Mouse (Mus musculus) embryonic facial prominence, embryonic 13.5 days (tissue): Measurements from ENCODE around the gene Gm11562. TPM values are rescaled to one million over a fixed set of nuclear protein-coding genes. Genes with fewer than 3 reads are reported as not detected.
"Not testable (repeated sequence)": the region's sequence is repeated elsewhere in the genome, so short reads cannot be mapped to it uniquely, and the experiment has no call there.

Source experiments
- ATAC-seq: fragments of 200-750 bp; cut with Nextera tagmentation; 2 replicates; pipeline ENCODE4 v1.8.0; 2017; ENCODE audit warnings: low read depth; ENCODE audit not compliant: insufficient number of reproducible peaks, insufficient read depth, low FRiP score, low TSS enrichment
- H3K27ac ChIP-seq: fragments of 300-500 bp; sonication (generic); 2 replicates; pipeline ENCODE4 v1.5.1; 2015; ENCODE audit warnings: moderate library complexity, mild to moderate bottlenecking, inconsistent platforms
- H3K27me3 ChIP-seq: fragments of 300-500 bp; sonication (generic); 2 replicates; pipeline ENCODE4 v1.6.1; 2015; ENCODE audit warnings: mild to moderate bottlenecking, inconsistent platforms
- H3K36me3 ChIP-seq: fragments of 300-500 bp; sonication (generic); 2 replicates; pipeline ENCODE4 v1.6.1; 2015; ENCODE audit warnings: mild to moderate bottlenecking, inconsistent platforms
- H3K4me1 ChIP-seq: fragments of 300-500 bp; sonication (generic); 2 replicates; pipeline ENCODE4 v1.6.1; 2015; ENCODE audit warnings: inconsistent platforms
- H3K4me2 ChIP-seq: fragments of 300-500 bp; sonication (generic); 2 replicates; pipeline ENCODE4 v1.6.1; 2015; ENCODE audit warnings: moderate library complexity, mild to moderate bottlenecking, inconsistent platforms
- H3K4me3 ChIP-seq: fragments of 300-500 bp; sonication (generic); 2 replicates; pipeline ENCODE4 v1.5.1; 2015; ENCODE audit warnings: mild to moderate bottlenecking, inconsistent platforms
- H3K9ac ChIP-seq: fragments of 300-500 bp; sonication (generic); 2 replicates; pipeline ENCODE4 v1.6.1; 2015; ENCODE audit warnings: mild to moderate bottlenecking, inconsistent platforms
- H3K9me3 ChIP-seq: fragments of 300-500 bp; sonication (generic); 2 replicates; pipeline ENCODE4 v1.6.1; 2016; ENCODE audit warnings: inconsistent platforms
- WGBS: fragments of 180-500 bp; shearing (Covaris S2); methylation state at CpG from one replicate; pipeline ENCODE4 v1.1.7; 2015; ENCODE audit warnings: mixed read lengths; 5-methylcytosine and 5-hydroxymethylcytosine counted together
- polyA plus RNA-seq: library from polyadenylated mRNA; unstranded; fragments of >200 nt; fragmentation: Nextera tagmentation; extraction: Ambion mirVana; gene quantifications from 2 replicates; pipeline ENCODE4 v1.2.1, GENCODE M21; 2015

Gene Gm11562
- polyA plus RNA-seq = not detected in 2 replicates

- no peak within 1 kb of the TSS for H3K9ac ChIP-seq
- no peak for ATAC-seq
- H3K27ac ChIP-seq = no peak within 1 kb of the TSS
- no peaks in the 10 kb centered on the region for H3K9me3 ChIP-seq
- H3K4me1 ChIP-seq = no peaks in the 10 kb centered on the region
- H3K36me3 ChIP-seq = no peaks in the 10 kb centered on the region
- 59% methylated on average over 2 of the region's 2 CpGs for WGBS
- no peak within 1 kb of the TSS for H3K4me2 ChIP-seq
- H3K27me3 ChIP-seq = no peaks in the 10 kb centered on the region
- H3K4me3 ChIP-seq = no peak within 1 kb of the TSS
Measured at GRCm38 (mm10) chr11:99620335-99620734, at the start of gene Gm11562. Gene Gm11562, minus strand, starts transcription at chr11:99620435.

GRCm38 (mm10) chr11:99665860-99666259, 45.6 kb upstream of the Gm11562 start, which contains the start of gene Krtap4-6:
Gene Krtap4-6, minus strand, starts transcription at chr11:99665960.
- H3K9me3 ChIP-seq = no peaks in the 10 kb centered on the region
- no peaks in the 10 kb centered on the region for H3K27me3 ChIP-seq
- H3K27ac ChIP-seq = no peak within 1 kb of the TSS
- H3K4me1 ChIP-seq = no peaks in the 10 kb centered on the region
- no peaks in the 10 kb centered on the region for H3K36me3 ChIP-seq
- no peak within 1 kb of the TSS for H3K4me2 ChIP-seq
- H3K9ac ChIP-seq = no peak within 1 kb of the TSS
- no peak for ATAC-seq
- no peak within 1 kb of the TSS for H3K4me3 ChIP-seq

- H3K4me1 ChIP-seq = no peaks in the 10 kb centered on the region
- H3K27me3 ChIP-seq = no peaks in the 10 kb centered on the region
- H3K27ac ChIP-seq = no peak overlapping the region
- ATAC-seq = no peak
- no peaks in the 10 kb centered on the region for H3K9me3 ChIP-seq
- H3K4me3 ChIP-seq = no peak overlapping the region
- 85% methylated on average over 10 of the region's 10 CpGs for WGBS
- no peak overlapping the region for H3K9ac ChIP-seq
- H3K36me3 ChIP-seq = no peaks in the 10 kb centered on the region
- no peak overlapping the region for H3K4me2 ChIP-seq
Measured at GRCm38 (mm10) chr11:99662802-99663201, 42.6 kb upstream of the Gm11562 start.

GRCm38 (mm10) chr11:99659256-99659655, 39.0 kb upstream of the Gm11562 start:
- Histone ChIP-seq H3K9me3 (no peaks in the 10 kb centered on the region), H3K9ac (no peak overlapping the region), H3K4me1 (no peaks in the 10 kb centered on the region), H3K27ac (no peak overlapping the region), H3K4me3 (no peak overlapping the region), H3K36me3 (no peaks in the 10 kb centered on the region), H3K4me2 (no peak overlapping the region), H3K27me3 (no peaks in the 10 kb centered on the region)
- 59% methylated on average over 4 of the region's 4 CpGs for WGBS
- ATAC-seq = no peak

- not testable (repeated sequence) for H3K4me1 ChIP-seq
Measured at GRCm38 (mm10) chr11:99658467-99659010, 38.3 kb upstream of the Gm11562 start, which contains the start of gene Gm11563. Gene Gm11563, minus strand, starts transcription at chr11:99658960.

GRCm38 (mm10) chr11:99657051-99657450, 36.8 kb upstream of the Gm11562 start:
- Histone ChIP-seq H3K9me3 (no peaks in the 10 kb centered on the region), H3K4me1 (no peaks in the 10 kb centered on the region), H3K4me3 (no peak overlapping the region), H3K27ac (no peak overlapping the region), H3K9ac (no peak overlapping the region), H3K27me3 (no peaks in the 10 kb centered on the region), H3K4me2 (no peak overlapping the region), H3K36me3 (no peaks in the 10 kb centered on the region)
- 45% methylated on average over 5 of the region's 5 CpGs for WGBS
- no peak for ATAC-seq

More at GRCm38 (mm10) chr11:99658467-99659010, 38.3 kb upstream of the Gm11562 start, which contains the start of gene Gm11563:
- H3K4me2 ChIP-seq, H3K9ac ChIP-seq, H3K27me3 ChIP-seq, H3K27ac ChIP-seq, H3K4me3 ChIP-seq, H3K9me3 ChIP-seq, ATAC-seq, H3K36me3 ChIP-seq: not testable (repeated sequence)
- WGBS = 59% methylated on average over 10 of the region's 10 CpGs

- Histone ChIP-seq H3K4me3 (no peak within 1 kb of the TSS), H3K36me3 (no peaks in the 10 kb centered on the region), H3K27me3 (no peaks in the 10 kb centered on the region), H3K27ac (no peak within 1 kb of the TSS), H3K9ac (no peak within 1 kb of the TSS), H3K9me3 (no peaks in the 10 kb centered on the region), H3K4me2 (no peak within 1 kb of the TSS), H3K4me1 (0 out of 2 replicates have a peak, but pooled peaks cover 3% of the 10 kb centered on the region)
- WGBS = 78% methylated on average over 2 of the region's 2 CpGs
- no peak for ATAC-seq
Measured at GRCm38 (mm10) chr11:99650136-99650535, 29.9 kb upstream of the Gm11562 start, which contains the start of gene Gm11555. Gene Gm11555, minus strand, starts transcription at chr11:99650236.

- H3K4me3 ChIP-seq = no peak overlapping the region
- 71% methylated on average over 15 of the region's 15 CpGs for WGBS
- no peaks in the 10 kb centered on the region for H3K27me3 ChIP-seq
- H3K9me3 ChIP-seq = no peaks in the 10 kb centered on the region
- H3K4me1 ChIP-seq = 0 out of 2 replicates have a peak, but pooled peaks cover 3% of the 10 kb centered on the region
- ATAC-seq = no peak
- no peak overlapping the region for H3K4me2 ChIP-seq
- no peak overlapping the region for H3K9ac ChIP-seq
- no peaks in the 10 kb centered on the region for H3K36me3 ChIP-seq
- H3K27ac ChIP-seq = no peak overlapping the region
Measured at GRCm38 (mm10) chr11:99646444-99646843, 26.2 kb upstream of the Gm11562 start.

- H3K4me3 ChIP-seq = no peak overlapping the region
- H3K27me3 ChIP-seq = no peaks in the 10 kb centered on the region
- H3K4me1 ChIP-seq = peaks cover 7% of the 10 kb centered on the region; the same call in 1 of the 2 replicates
- 53% methylated on average over 3 of the region's 3 CpGs for WGBS
- H3K36me3 ChIP-seq = no peaks in the 10 kb centered on the region
- H3K9ac ChIP-seq = no peak overlapping the region
- H3K9me3 ChIP-seq = no peaks in the 10 kb centered on the region
- no peak overlapping the region for H3K27ac ChIP-seq
- H3K4me2 ChIP-seq = no peak overlapping the region
- ATAC-seq = no peak
Measured at GRCm38 (mm10) chr11:99644351-99644750, 24.1 kb upstream of the Gm11562 start.

- 83% methylated on average over 9 of the region's 9 CpGs for WGBS
- H3K4me1 ChIP-seq, ATAC-seq, H3K9me3 ChIP-seq, H3K4me2 ChIP-seq, H3K27ac ChIP-seq, H3K9ac ChIP-seq, H3K4me3 ChIP-seq, H3K36me3 ChIP-seq, H3K27me3 ChIP-seq: not testable (repeated sequence)
Measured at GRCm38 (mm10) chr11:99643635-99644139, 23.5 kb upstream of the Gm11562 start, which contains the start of gene Krtap4-7. Gene Krtap4-7, minus strand, starts transcription at chr11:99644089.

- H3K27me3 ChIP-seq = no peaks in the 10 kb centered on the region
- no peak overlapping the region for H3K4me2 ChIP-seq
- peaks cover 4% of the 10 kb centered on the region; the same call in 1 of the 2 replicates for H3K4me1 ChIP-seq
- no peaks in the 10 kb centered on the region for H3K36me3 ChIP-seq
- 15% methylated on average over 1 of the region's 1 CpGs for WGBS
- H3K9me3 ChIP-seq = no peaks in the 10 kb centered on the region
- H3K9ac ChIP-seq = no peak overlapping the region
- no peak overlapping the region for H3K27ac ChIP-seq
- H3K4me3 ChIP-seq = no peak overlapping the region
- no peak for ATAC-seq
Measured at GRCm38 (mm10) chr11:99640926-99641325, 20.7 kb upstream of the Gm11562 start.

GRCm38 (mm10) chr11:99637086-99637485, 16.9 kb upstream of the Gm11562 start:
- H3K9me3 ChIP-seq = no peaks in the 10 kb centered on the region
- no peak overlapping the region for H3K4me3 ChIP-seq
- H3K36me3 ChIP-seq = no peaks in the 10 kb centered on the region
- no peak overlapping the region for H3K4me2 ChIP-seq
- 67% methylated on average over 1 of the region's 1 CpGs for WGBS
- no peak overlapping the region for H3K27ac ChIP-seq
- H3K9ac ChIP-seq = no peak overlapping the region
- ATAC-seq = no peak
- peaks cover 4% of the 10 kb centered on the region; the same call in 1 of the 2 replicates for H3K4me1 ChIP-seq
- H3K27me3 ChIP-seq = peaks cover 6% of the 10 kb centered on the region
